Mouse (Mus musculus) midbrain, embryonic 15.5 days (tissue): ENCODE measurements around the gene Myo5a. TPM values are rescaled to one million over a fixed set of nuclear protein-coding genes. Genes with fewer than 3 reads are reported as not detected.
A peak's percentile ranks its signal among the peaks of the same experiment; 100 is the strongest.

ENCODE experiments used
- ATAC-seq: fragments of 200-750 bp; cut with Nextera tagmentation; replicated peaks from 2 replicates; pipeline ENCODE4 v1.8.0; 2017; ENCODE audit warnings: moderate TSS enrichment
- H3K27ac ChIP-seq: fragments of 300-500 bp; sonication (generic); 2 replicates; pipeline ENCODE4 v1.5.1; 2015; ENCODE audit warnings: mild to moderate bottlenecking, inconsistent platforms
- H3K27me3 ChIP-seq: fragments of 300-500 bp; sonication (generic); replicated peaks from 2 replicates; pipeline ENCODE4 v1.6.1; 2015; ENCODE audit warnings: inconsistent platforms
- H3K36me3 ChIP-seq: fragments of 300-500 bp; sonication (generic); replicated peaks from 2 replicates; pipeline ENCODE4 v1.6.1; 2015; ENCODE audit warnings: inconsistent platforms
- H3K4me1 ChIP-seq: fragments of 300-500 bp; sonication (generic); 2 replicates; pipeline ENCODE4 v1.6.1; 2015; ENCODE audit warnings: inconsistent platforms
- H3K4me2 ChIP-seq: fragments of 300-500 bp; sonication (generic); 2 replicates; pipeline ENCODE4 v1.6.1; 2015; ENCODE audit warnings: inconsistent platforms, mild to moderate bottlenecking, moderate library complexity
- H3K4me3 ChIP-seq: fragments of 300-500 bp; sonication (generic); 2 replicates; pipeline ENCODE4 v1.5.1; 2015; ENCODE audit warnings: mild to moderate bottlenecking, inconsistent platforms
- H3K9ac ChIP-seq: fragments of 300-500 bp; sonication (generic); 2 replicates; pipeline ENCODE4 v1.6.1; 2015; ENCODE audit warnings: mild to moderate bottlenecking, inconsistent platforms
- H3K9me3 ChIP-seq: fragments of 300-500 bp; sonication (generic); 2 replicates; pipeline ENCODE4 v1.6.1; 2016; ENCODE audit warnings: inconsistent platforms
- WGBS: fragments of 180-500 bp; shearing (Covaris S2); methylation state at CpG from one replicate; pipeline ENCODE4 v1.1.7; 2015; ENCODE audit warnings: mixed read lengths; 5-methylcytosine and 5-hydroxymethylcytosine counted together
- polyA plus RNA-seq: library from polyadenylated mRNA; unstranded; fragments of >200 nt; fragmentation: Nextera tagmentation; extraction: Ambion mirVana; gene quantifications from 2 replicates; pipeline ENCODE4 v1.2.1, GENCODE M21; 2015

Myo5a gene
- polyA plus RNA-seq, 1 experiment from 2014 or later = 37.0 TPM

DNA sequence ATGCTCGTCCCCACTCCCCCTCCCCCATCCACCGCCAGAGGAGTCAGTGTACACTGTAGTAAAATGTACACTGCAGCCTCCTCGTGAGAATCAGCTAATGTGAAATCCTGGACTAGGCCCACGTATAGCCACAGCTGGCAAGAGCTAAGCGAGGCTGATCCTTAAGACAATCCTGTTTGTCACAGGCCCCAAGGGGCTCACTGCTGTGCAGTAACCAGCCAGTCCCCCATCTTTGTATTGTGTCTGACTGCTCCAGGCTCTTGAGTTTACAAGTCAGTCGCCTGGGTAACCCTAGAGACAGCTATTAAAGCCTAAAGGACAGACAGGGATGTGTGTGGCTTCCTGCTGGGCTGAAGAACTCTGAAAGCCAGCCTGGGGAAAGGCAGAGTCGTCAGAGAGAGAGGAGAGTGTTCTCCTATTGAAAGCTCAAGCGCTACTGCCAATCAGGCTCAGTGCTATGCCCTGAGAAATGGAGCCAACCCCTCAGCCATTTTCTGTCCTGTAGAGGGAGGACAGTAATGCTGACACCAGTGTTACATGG lies 190.6 kb downstream of the Myo5a start:
- Histone ChIP-seq H3K27ac (peak overlapping the region; percentile 70), H3K9me3 (no peaks in the 10 kb centered on the region), H3K4me1 (peaks cover 16% of the 10 kb centered on the region), H3K4me2 (no peak overlapping the region), H3K9ac (no peak overlapping the region), H3K36me3 (no peaks in the 10 kb centered on the region), H3K4me3 (no peak overlapping the region), H3K27me3 (no peaks in the 10 kb centered on the region)
- peak; percentile 87 for ATAC-seq
- 4% methylated on average over 8 of the region's 8 CpGs for WGBS

DNA sequence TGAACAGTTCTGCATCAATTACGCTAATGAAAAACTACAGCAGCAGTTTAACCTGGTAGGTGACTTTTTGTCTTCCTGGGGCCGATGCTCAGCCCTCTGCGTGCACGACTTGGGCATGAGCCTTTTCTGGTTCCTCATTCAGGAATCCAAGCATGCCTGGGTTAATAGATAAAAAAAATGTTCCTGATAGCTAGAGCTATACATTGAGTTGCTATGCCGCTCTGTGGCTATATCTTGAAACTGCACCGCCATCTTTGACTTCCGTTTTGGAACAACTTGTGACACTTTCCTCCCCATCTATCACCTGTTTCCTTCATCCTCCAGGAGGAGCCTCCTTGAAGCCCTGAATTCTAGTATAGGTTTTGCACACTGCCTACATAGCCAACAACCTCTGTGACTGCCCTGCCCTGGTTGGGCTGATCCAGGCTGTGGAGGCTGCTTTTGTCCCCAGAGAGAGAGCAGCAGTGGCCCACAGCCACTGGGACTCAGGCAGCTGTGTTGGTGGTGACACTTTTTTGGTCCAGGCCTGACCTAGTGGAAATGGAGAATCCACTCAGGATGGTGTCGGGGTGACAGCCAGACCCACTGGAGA lies 191.5 kb downstream of the Myo5a start:
- no peak overlapping the region for H3K4me3 ChIP-seq
- H3K27ac ChIP-seq = no peak overlapping the region
- ATAC-seq = peak; percentile 32; the same call in 1 of the 2 replicates
- H3K27me3 ChIP-seq = no peaks in the 10 kb centered on the region
- H3K9me3 ChIP-seq = no peaks in the 10 kb centered on the region
- 49% methylated on average over 8 of the region's 8 CpGs for WGBS
- H3K4me2 ChIP-seq = no peak overlapping the region
- H3K4me1 ChIP-seq = peaks cover 16% of the 10 kb centered on the region
- H3K9ac ChIP-seq = no peak overlapping the region
- H3K36me3 ChIP-seq = no peaks in the 10 kb centered on the region

DNA sequence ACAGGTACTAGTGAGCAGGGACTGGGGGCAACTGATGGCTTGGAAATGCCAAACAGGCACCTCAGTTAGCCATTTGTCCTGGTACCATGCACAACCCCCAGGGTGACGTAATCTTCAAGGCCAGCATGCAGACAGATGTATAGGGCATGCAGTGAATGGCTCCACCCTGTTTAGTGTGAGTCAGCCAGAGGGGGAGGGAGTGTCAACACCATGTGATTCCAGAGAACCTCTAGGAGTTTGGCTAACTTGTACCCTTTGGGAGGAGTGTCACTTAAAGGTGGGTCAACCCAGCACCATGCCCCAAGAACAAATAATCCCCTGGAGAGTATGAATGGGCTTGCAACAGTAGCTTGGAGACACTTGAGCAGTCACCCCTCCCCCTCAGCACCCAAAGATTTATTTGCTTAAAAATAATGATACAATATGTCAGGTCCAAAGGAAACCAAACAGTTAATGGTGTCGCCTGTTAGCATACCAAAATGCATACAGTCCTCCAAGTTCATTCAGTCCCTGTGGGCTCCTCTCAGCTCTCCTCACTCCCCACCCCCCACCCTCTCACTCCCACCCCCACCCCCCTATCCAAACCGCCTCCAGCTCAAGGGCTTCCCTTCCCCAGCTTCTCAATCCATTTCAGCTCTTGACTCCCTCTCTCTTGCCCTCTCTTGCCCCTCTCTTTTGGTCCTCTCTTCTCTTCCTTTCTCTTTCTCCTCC lies 193.3 kb downstream of the Myo5a start:
- no peak overlapping the region for H3K4me3 ChIP-seq
- no peak for ATAC-seq
- H3K9me3 ChIP-seq = no peaks in the 10 kb centered on the region
- H3K4me1 ChIP-seq = peaks cover 16% of the 10 kb centered on the region
- no peak overlapping the region for H3K27ac ChIP-seq
- no peak overlapping the region for H3K9ac ChIP-seq
- no peaks in the 10 kb centered on the region for H3K36me3 ChIP-seq
- H3K4me2 ChIP-seq = no peak overlapping the region
- H3K27me3 ChIP-seq = no peaks in the 10 kb centered on the region
- WGBS = 43% methylated on average over 3 of the region's 3 CpGs

DNA sequence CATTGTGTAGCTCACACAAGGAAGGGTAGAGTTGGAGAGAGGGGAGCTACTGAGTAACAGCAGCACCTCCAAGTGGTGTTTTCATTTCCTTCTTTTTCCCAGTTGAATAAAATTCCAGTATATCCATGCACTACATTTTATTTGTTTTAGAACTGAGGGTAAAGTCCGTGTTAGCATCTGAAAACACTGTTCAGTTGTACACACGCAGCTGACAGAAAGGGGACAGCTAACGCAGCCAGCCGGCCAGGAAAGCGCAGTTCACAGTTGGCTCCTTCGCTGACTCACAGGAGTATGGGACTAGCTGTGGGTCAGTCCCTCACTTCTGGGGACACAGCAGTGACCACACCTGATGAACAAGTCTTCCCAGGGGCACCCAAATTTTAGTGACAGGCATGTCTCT lies 196.3 kb downstream of the Myo5a start:
- no peak overlapping the region for H3K9ac ChIP-seq
- H3K4me1 ChIP-seq = 0 out of 2 replicates have a peak, but pooled peaks cover 2% of the 10 kb centered on the region
- H3K36me3 ChIP-seq = no peaks in the 10 kb centered on the region
- 76% methylated on average over 6 of the region's 6 CpGs for WGBS
- H3K9me3 ChIP-seq = no peaks in the 10 kb centered on the region
- no peak overlapping the region for H3K27ac ChIP-seq
- H3K4me3 ChIP-seq = no peak overlapping the region
- H3K4me2 ChIP-seq = no peak overlapping the region
- no peaks in the 10 kb centered on the region for H3K27me3 ChIP-seq
- no peak for ATAC-seq

- Histone ChIP-seq H3K9ac (no peak overlapping the region), H3K9me3 (no peaks in the 10 kb centered on the region), H3K36me3 (no peaks in the 10 kb centered on the region), H3K4me2 (no peak overlapping the region), H3K4me3 (no peak overlapping the region), H3K4me1 (no peaks in the 10 kb centered on the region), H3K27ac (no peak overlapping the region), H3K27me3 (no peaks in the 10 kb centered on the region)
- no peak for ATAC-seq
- WGBS = 80% methylated on average over 6 of the region's 6 CpGs
Observed at GRCm38 (mm10) chr9:75270382-75270781, 199.6 kb downstream of the Myo5a start.

- WGBS = 94% methylated on average over 8 of the region's 8 CpGs
Observed at GRCm38 (mm10) chr9:75271539-75271938, 200.7 kb downstream of the Myo5a start.

More at GRCm38 (mm10) chr9:75271539-75271938, 200.7 kb downstream of the Myo5a start:
- H3K4me1 ChIP-seq = no peaks in the 10 kb centered on the region
- no peak overlapping the region for H3K4me3 ChIP-seq
- H3K27me3 ChIP-seq = no peaks in the 10 kb centered on the region
- H3K9ac ChIP-seq = no peak overlapping the region
- no peak for ATAC-seq
- no peaks in the 10 kb centered on the region for H3K9me3 ChIP-seq
- no peak overlapping the region for H3K4me2 ChIP-seq
- no peak overlapping the region for H3K27ac ChIP-seq
- H3K36me3 ChIP-seq = no peaks in the 10 kb centered on the region

Other genes starting within 250 kb of the Myo5a start
- gene Onecut1, start 209.1 kb upstream of the Myo5a start, polyA plus RNA-seq = 7.0 and 8.2 TPM in 2 replicates
- gene Fam214a, start 118.1 kb upstream of the Myo5a start, polyA plus RNA-seq = 25.2 and 28.1 TPM in 2 replicates
- 190 and 192 TPM in 2 replicates for gene Arpp19, start 33.4 kb upstream of the Myo5a start, polyA plus RNA-seq
- gene Myo5c, start 161.0 kb downstream of the Myo5a start, polyA plus RNA-seq = 0.32 and 0.56 TPM in 2 replicates
- gene Gnb5, start 235.3 kb downstream of the Myo5a start, polyA plus RNA-seq = 65.1 and 69.5 TPM in 2 replicates